Mouse (Mus musculus): ENCODE measurements at regions not wholly inside any gene's neighbourhood (a gene's known extent, or its start where the extent isn't known, plus 50 kb on each side); places are given as distances from the start of the nearest gene placed in this dataset.
A peak's percentile ranks its signal among the peaks of the same experiment; 100 is the strongest.

GRCm38 (mm10) chr3:37909821-37910220 is 185.5 kb upstream of the Gm5148 start:
- Histone ChIP-seq H3K27ac (replicated peaks in 1 of 2; ENCODE audit: control insufficient read depth in 1 of 2, insufficient read depth in 1 of 2, low read depth in 2 of 2, low read length in 2 of 2) (no peak overlapping the region), H3K27me3 (ENCODE audit: control insufficient read depth, insufficient read depth, low read length) (no peaks in the 10 kb centered on the region), H3K9me3 (ENCODE audit: control insufficient read depth, low read length) (no peaks in the 10 kb centered on the region), H3K36me3 (ENCODE audit: control insufficient read depth, insufficient read depth, low read length) (no peaks in the 10 kb centered on the region), H3K9ac (ENCODE audit: low read length) (no peak overlapping the region), H3K4me1 (ENCODE audit: control insufficient read depth in 2 of 2, insufficient read depth in 2 of 2, low read length in 2 of 2) (peaks cover 18 to 19% of the 10 kb centered on the region in 2 experiments), H3K4me3 (ENCODE audit: control insufficient read depth in 1 of 2, insufficient read depth in 1 of 2, low read depth in 1 of 2, low read length in 2 of 2) (no peak overlapping the region), H3K4me2 (ENCODE audit: low read length) (no peak overlapping the region)
- ATAC-seq (ENCODE audit: insufficient number of reproducible peaks, insufficient read depth, low FRiP score, low read depth), result no peak
- WGBS, result 88% methylated on average over 4 of the region's 4 CpGs

- Histone ChIP-seq H3K9ac (ENCODE audit: low read length) (no peak overlapping the region), H3K4me1 (ENCODE audit: control insufficient read depth in 2 of 2, insufficient read depth in 2 of 2, low read length in 2 of 2) (peaks cover 18 to 19% of the 10 kb centered on the region in 2 experiments), H3K4me3 (ENCODE audit: control insufficient read depth in 1 of 2, insufficient read depth in 1 of 2, low read depth in 1 of 2, low read length in 2 of 2) (no peak overlapping the region), H3K27me3 (ENCODE audit: control insufficient read depth, insufficient read depth, low read length) (no peaks in the 10 kb centered on the region), H3K9me3 (ENCODE audit: control insufficient read depth, low read length) (no peaks in the 10 kb centered on the region), H3K36me3 (ENCODE audit: control insufficient read depth, insufficient read depth, low read length) (no peaks in the 10 kb centered on the region), H3K4me2 (ENCODE audit: low read length) (no peak overlapping the region), H3K27ac (replicated peaks in 1 of 2; ENCODE audit: control insufficient read depth in 1 of 2, insufficient read depth in 1 of 2, low read depth in 2 of 2, low read length in 2 of 2) (no peak overlapping the region)
- ATAC-seq (ENCODE audit: insufficient number of reproducible peaks, insufficient read depth, low FRiP score, low read depth), result no peak
- 86% methylated on average over 2 of the region's 2 CpGs for WGBS
Observed at GRCm38 (mm10) chr3:37909008-37909407, 184.7 kb upstream of the Gm5148 start.

DNA sequence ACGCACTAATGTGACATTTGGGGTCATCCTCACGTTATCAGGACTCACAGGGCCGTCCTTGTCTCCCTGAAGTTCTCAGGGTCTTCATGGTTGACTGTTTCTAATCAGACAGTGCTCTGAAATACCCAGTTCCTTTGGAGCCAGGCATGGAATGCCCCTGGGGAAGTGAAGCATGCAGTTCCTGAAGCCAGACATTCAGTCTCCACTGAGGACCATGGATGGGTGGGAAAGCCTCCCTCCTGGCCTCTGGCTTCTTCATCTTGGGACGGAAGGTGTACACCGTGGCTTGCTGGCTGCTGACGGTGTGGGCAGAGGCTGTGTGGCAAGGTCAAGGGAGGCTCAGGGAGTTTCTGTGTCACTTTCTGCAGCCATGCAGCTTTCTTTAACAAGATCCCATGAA is 184.2 kb upstream of the Gm5148 start:
- 62% methylated on average over 6 of the region's 6 CpGs for WGBS
- no peak for ATAC-seq (ENCODE audit: insufficient number of reproducible peaks, insufficient read depth, low FRiP score, low read depth)

DNA sequence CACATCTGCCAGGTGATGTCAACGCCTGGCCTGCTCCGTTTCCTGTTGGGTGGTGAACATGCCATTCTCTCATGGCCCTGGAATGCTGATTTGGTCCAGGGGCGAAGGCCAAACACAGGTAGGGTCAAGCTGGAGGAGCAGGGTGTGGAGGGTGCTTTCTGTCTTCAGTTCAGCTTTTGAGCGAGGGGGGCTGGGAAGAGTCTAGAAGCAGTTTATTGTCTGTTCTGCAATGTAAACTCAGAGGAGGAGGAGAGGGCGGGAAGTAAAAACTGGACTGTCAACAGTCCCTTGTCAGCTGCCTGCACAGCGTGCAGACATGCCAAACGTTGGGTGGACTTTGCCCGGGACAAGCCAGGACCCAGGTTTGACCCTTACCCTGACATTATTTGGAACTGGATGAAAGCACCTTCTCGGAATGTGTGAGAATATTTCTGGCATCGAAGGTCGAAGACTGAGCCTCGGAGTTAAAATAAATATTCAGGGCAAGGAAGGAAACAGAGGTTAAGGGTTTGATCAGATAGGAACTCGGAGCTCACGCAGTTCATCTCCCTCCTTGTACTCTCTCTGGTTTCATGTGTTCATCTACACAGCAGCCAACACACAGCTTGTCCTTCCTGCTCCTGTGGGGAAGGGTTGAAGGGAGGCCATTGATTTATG is 183.3 kb upstream of the Gm5148 start:
- H3K4me1 ChIP-seq (ENCODE audit: control insufficient read depth in 2 of 2, insufficient read depth in 2 of 2, low read length in 2 of 2), result peaks cover 18 to 19% of the 10 kb centered on the region in 2 experiments
- no peaks in the 10 kb centered on the region for H3K27me3 ChIP-seq (ENCODE audit: control insufficient read depth, insufficient read depth, low read length)
- H3K9me3 ChIP-seq (ENCODE audit: control insufficient read depth, low read length), result no peaks in the 10 kb centered on the region
- 9% methylated on average over 14 of the region's 14 CpGs for WGBS
- peak; percentile 77 for ATAC-seq (ENCODE audit: insufficient number of reproducible peaks, insufficient read depth, low FRiP score, low read depth)
- peak overlapping the region; percentile 9; the same call in 1 of the 2 replicates for H3K4me2 ChIP-seq (ENCODE audit: low read length)
- H3K36me3 ChIP-seq (ENCODE audit: control insufficient read depth, insufficient read depth, low read length), result no peaks in the 10 kb centered on the region
- no peak overlapping the region; the same call in 1 of the 2 replicates for H3K9ac ChIP-seq (ENCODE audit: low read length)
- H3K4me3 ChIP-seq (ENCODE audit: control insufficient read depth in 1 of 2, insufficient read depth in 1 of 2, low read depth in 1 of 2, low read length in 2 of 2), result no peak overlapping the region
- peak overlapping the region; percentile 61 to 67 for H3K27ac ChIP-seq (replicated peaks in 1 of 2; ENCODE audit: control insufficient read depth in 1 of 2, insufficient read depth in 1 of 2, low read depth in 2 of 2, low read length in 2 of 2)

More for the DNA sequence above, 184.2 kb upstream of the Gm5148 start:
- Histone ChIP-seq H3K4me1 (ENCODE audit: control insufficient read depth in 2 of 2, insufficient read depth in 2 of 2, low read length in 2 of 2) (peaks cover 18 to 19% of the 10 kb centered on the region in 2 experiments), H3K27ac (replicated peaks in 1 of 2; ENCODE audit: control insufficient read depth in 1 of 2, insufficient read depth in 1 of 2, low read depth in 2 of 2, low read length in 2 of 2) (no peak overlapping the region), H3K4me2 (ENCODE audit: low read length) (no peak overlapping the region), H3K36me3 (ENCODE audit: control insufficient read depth, insufficient read depth, low read length) (no peaks in the 10 kb centered on the region), H3K27me3 (ENCODE audit: control insufficient read depth, insufficient read depth, low read length) (no peaks in the 10 kb centered on the region), H3K4me3 (ENCODE audit: control insufficient read depth in 1 of 2, insufficient read depth in 1 of 2, low read depth in 1 of 2, low read length in 2 of 2) (no peak overlapping the region), H3K9ac (ENCODE audit: low read length) (no peak overlapping the region), H3K9me3 (ENCODE audit: control insufficient read depth, low read length) (no peaks in the 10 kb centered on the region)

DNA sequence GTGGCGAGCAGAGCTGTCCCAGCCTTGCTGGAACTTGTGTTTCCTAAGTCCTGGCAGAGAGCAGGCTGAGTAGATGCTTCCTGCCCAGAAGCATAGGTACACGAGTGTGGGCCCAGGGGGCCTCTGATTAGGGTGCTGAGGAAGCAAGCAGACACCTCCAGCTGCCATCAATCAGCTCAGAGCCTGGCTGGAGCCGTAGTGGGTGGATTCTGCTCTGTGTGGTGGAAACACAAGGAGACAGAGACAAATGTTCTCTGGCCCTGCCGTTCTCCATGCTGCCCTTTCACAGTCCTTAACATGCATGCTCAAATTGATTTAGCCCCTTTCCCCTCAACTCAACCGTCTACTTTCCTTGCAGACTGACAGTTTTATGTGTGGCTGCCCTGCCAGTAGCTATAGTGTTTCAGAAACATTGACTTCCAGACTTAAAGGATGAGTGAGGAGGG is 182.5 kb upstream of the Gm5148 start:
- Histone ChIP-seq H3K9me3 (ENCODE audit: control insufficient read depth, low read length) (no peaks in the 10 kb centered on the region), H3K4me1 (ENCODE audit: control insufficient read depth in 2 of 2, insufficient read depth in 2 of 2, low read length in 2 of 2) (peaks cover 18 to 19% of the 10 kb centered on the region in 2 experiments), H3K36me3 (ENCODE audit: control insufficient read depth, insufficient read depth, low read length) (no peaks in the 10 kb centered on the region), H3K4me3 (ENCODE audit: control insufficient read depth in 1 of 2, insufficient read depth in 1 of 2, low read depth in 1 of 2, low read length in 2 of 2) (no peak overlapping the region), H3K4me2 (ENCODE audit: low read length) (no peak overlapping the region), H3K27me3 (ENCODE audit: control insufficient read depth, insufficient read depth, low read length) (no peaks in the 10 kb centered on the region), H3K27ac (replicated peaks in 1 of 2; ENCODE audit: control insufficient read depth in 1 of 2, insufficient read depth in 1 of 2, low read depth in 2 of 2, low read length in 2 of 2) (peak overlapping the region; percentile 61 to 67), H3K9ac (ENCODE audit: low read length) (no peak overlapping the region)
- WGBS, result 27% methylated on average over 5 of the region's 5 CpGs
- no peak for ATAC-seq (ENCODE audit: insufficient number of reproducible peaks, insufficient read depth, low FRiP score, low read depth)

DNA sequence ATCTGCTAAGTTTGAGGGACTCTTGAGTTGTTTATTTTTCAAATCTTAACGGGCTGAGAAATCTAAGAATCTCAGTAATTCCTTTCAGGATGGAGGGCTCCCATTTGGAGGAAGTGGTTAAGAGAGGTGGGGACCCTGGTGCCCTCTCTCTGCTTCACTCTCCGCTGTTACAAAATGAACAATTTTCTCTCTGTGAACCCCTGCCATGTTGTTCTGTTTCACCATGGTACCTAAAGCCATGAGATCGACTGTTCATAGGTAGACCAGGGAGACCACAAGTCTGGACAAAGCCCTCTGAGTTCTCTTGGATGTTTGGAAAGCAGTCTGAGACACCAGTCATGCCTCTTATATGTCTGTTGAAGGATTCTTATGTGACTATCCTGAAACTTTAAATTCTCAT is 179.9 kb upstream of the Gm5148 start:
- no peaks in the 10 kb centered on the region for H3K9me3 ChIP-seq (ENCODE audit: control insufficient read depth, low read length)
- WGBS, result 59% methylated on average over 3 of the region's 3 CpGs
- no peak for ATAC-seq (ENCODE audit: insufficient number of reproducible peaks, insufficient read depth, low FRiP score, low read depth)
- no peak overlapping the region for H3K9ac ChIP-seq (ENCODE audit: low read length)
- H3K4me2 ChIP-seq (ENCODE audit: low read length), result no peak overlapping the region
- H3K27ac ChIP-seq (replicated peaks in 1 of 2; ENCODE audit: control insufficient read depth in 1 of 2, insufficient read depth in 1 of 2, low read depth in 2 of 2, low read length in 2 of 2), result no peak overlapping the region
- H3K27me3 ChIP-seq (ENCODE audit: control insufficient read depth, insufficient read depth, low read length), result no peaks in the 10 kb centered on the region
- H3K4me3 ChIP-seq (ENCODE audit: control insufficient read depth in 1 of 2, insufficient read depth in 1 of 2, low read depth in 1 of 2, low read length in 2 of 2), result no peak overlapping the region
- peaks cover 18 to 19% of the 10 kb centered on the region in 2 experiments for H3K4me1 ChIP-seq (ENCODE audit: control insufficient read depth in 2 of 2, insufficient read depth in 2 of 2, low read length in 2 of 2)
- no peaks in the 10 kb centered on the region for H3K36me3 ChIP-seq (ENCODE audit: control insufficient read depth, insufficient read depth, low read length)

GRCm38 (mm10) chr3:37903482-37903881 is 179.2 kb upstream of the Gm5148 start:
- H3K9me3 ChIP-seq (ENCODE audit: control insufficient read depth, low read length), result no peaks in the 10 kb centered on the region
- no peak for ATAC-seq (ENCODE audit: insufficient number of reproducible peaks, insufficient read depth, low FRiP score, low read depth)
- H3K4me2 ChIP-seq (ENCODE audit: low read length), result no peak overlapping the region
- no peaks in the 10 kb centered on the region for H3K36me3 ChIP-seq (ENCODE audit: control insufficient read depth, insufficient read depth, low read length)
- no peak overlapping the region for H3K4me3 ChIP-seq (ENCODE audit: control insufficient read depth in 1 of 2, insufficient read depth in 1 of 2, low read depth in 1 of 2, low read length in 2 of 2)
- no peak overlapping the region for H3K27ac ChIP-seq (replicated peaks in 1 of 2; ENCODE audit: control insufficient read depth in 1 of 2, insufficient read depth in 1 of 2, low read depth in 2 of 2, low read length in 2 of 2)
- peaks cover 16 to 18% of the 10 kb centered on the region in 2 experiments for H3K4me1 ChIP-seq (ENCODE audit: control insufficient read depth in 2 of 2, insufficient read depth in 2 of 2, low read length in 2 of 2)
- no peaks in the 10 kb centered on the region for H3K27me3 ChIP-seq (ENCODE audit: control insufficient read depth, insufficient read depth, low read length)
- 82% methylated on average over 3 of the region's 3 CpGs for WGBS
- H3K9ac ChIP-seq (ENCODE audit: low read length), result no peak overlapping the region

DNA sequence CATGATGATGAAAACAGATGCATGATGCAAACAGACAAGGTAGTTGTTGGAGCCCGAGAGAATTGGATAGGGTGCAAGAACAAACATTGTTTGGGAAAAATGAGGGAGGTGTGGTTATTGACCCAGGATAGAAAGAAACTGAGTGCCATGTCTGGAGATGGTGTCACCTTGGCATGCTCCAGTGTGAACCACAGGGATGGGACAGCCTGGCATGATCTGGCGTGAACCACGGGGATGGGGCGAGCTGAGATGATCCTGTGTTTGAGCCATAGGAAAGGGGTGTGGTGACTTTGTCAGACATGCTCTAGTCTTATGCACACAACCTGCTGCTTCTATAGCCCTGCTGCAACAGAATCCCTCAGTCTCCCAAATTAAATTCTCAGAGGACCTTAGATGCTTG is 178.7 kb upstream of the Gm5148 start:
- no peak overlapping the region for H3K9ac ChIP-seq (ENCODE audit: low read length)
- peaks cover 14 to 15% of the 10 kb centered on the region in 2 experiments for H3K4me1 ChIP-seq (ENCODE audit: control insufficient read depth in 2 of 2, insufficient read depth in 2 of 2, low read length in 2 of 2)
- H3K4me2 ChIP-seq (ENCODE audit: low read length), result no peak overlapping the region
- no peaks in the 10 kb centered on the region for H3K9me3 ChIP-seq (ENCODE audit: control insufficient read depth, low read length)
- no peak overlapping the region for H3K4me3 ChIP-seq (ENCODE audit: control insufficient read depth in 1 of 2, insufficient read depth in 1 of 2, low read depth in 1 of 2, low read length in 2 of 2)
- ATAC-seq (ENCODE audit: insufficient number of reproducible peaks, insufficient read depth, low FRiP score, low read depth), result no peak
- no peaks in the 10 kb centered on the region for H3K36me3 ChIP-seq (ENCODE audit: control insufficient read depth, insufficient read depth, low read length)
- H3K27ac ChIP-seq (replicated peaks in 1 of 2; ENCODE audit: control insufficient read depth in 1 of 2, insufficient read depth in 1 of 2, low read depth in 2 of 2, low read length in 2 of 2), result no peak overlapping the region
- H3K27me3 ChIP-seq (ENCODE audit: control insufficient read depth, insufficient read depth, low read length), result no peaks in the 10 kb centered on the region
- WGBS, result 88% methylated on average over 4 of the region's 4 CpGs

Measured in heart, embryonic 14.5 days (tissue).